Mouse (Mus musculus) myocyte (in vitro differentiated cells): Measurements from ENCODE around the gene Setd5.

Experiments
- CEBPB ChIP-seq: IDR thresholded peaks from 2 replicates; pipeline ENCODE4 v1.6.1; 2011; ENCODE audit warnings: mild to moderate bottlenecking, moderate library complexity; ENCODE audit not compliant: poor library complexity, insufficient read depth, severe bottlenecking
- E2F4 ChIP-seq: IDR thresholded peaks from one replicate; pipeline ENCODE4 v1.6.1; 2011; ENCODE audit warnings: mild to moderate bottlenecking, control low read depth, moderate library complexity; ENCODE audit not compliant: insufficient read depth
- MAX ChIP-seq: IDR thresholded peaks from one replicate; pipeline ENCODE4 v1.6.1; 2011; ENCODE audit warnings: low read depth, mild to moderate bottlenecking, control low read depth
- MYOD1 ChIP-seq, 3 experiments: IDR thresholded peaks; one replicate each; pipeline ENCODE4 v1.6.1; 2011; ENCODE audit warnings: control low read depth in 2 of 3, low read depth in 2 of 3, mild to moderate bottlenecking in 2 of 3, moderate library complexity in 1 of 3; ENCODE audit not compliant: insufficient read length in 2 of 3, control insufficient read depth in 1 of 3
- MYOG ChIP-seq, 3 experiments: IDR thresholded peaks; one replicate each; pipeline ENCODE4 v1.6.1; 2011; ENCODE audit warnings: control low read depth in 2 of 3, low read depth in 2 of 3, mild to moderate bottlenecking in 2 of 3; ENCODE audit not compliant: insufficient read length in 2 of 3, control insufficient read depth in 1 of 3, insufficient read depth in 1 of 3
- POLR2A ChIP-seq: IDR thresholded peaks from one replicate; pipeline ENCODE4 v1.6.1; 2011; ENCODE audit warnings: low read depth, mild to moderate bottlenecking, control low read depth, moderate library complexity; ENCODE audit not compliant: insufficient read length
- POLR2AphosphoS2 ChIP-seq: IDR thresholded peaks from one replicate; pipeline ENCODE4 v1.6.1; 2011; ENCODE audit warnings: low read depth, control low read depth; ENCODE audit not compliant: insufficient read length
- TCF12 ChIP-seq: IDR thresholded peaks from one replicate; pipeline ENCODE4 v1.6.1; 2011; ENCODE audit warnings: mild to moderate bottlenecking, control low read depth; ENCODE audit not compliant: poor library complexity, insufficient read depth, severe bottlenecking
- USF1 ChIP-seq: IDR thresholded peaks from one replicate; pipeline ENCODE4 v1.6.1; 2011; ENCODE audit warnings: low read depth, mild to moderate bottlenecking, control low read depth, moderate library complexity

GRCm38 (mm10) chr6:113156064-113156463 is 78.9 kb downstream of the Setd5 start:
- TF ChIP-seq POLR2A (no peak), TCF12 (no peak), CEBPB (no peak), E2F4 (no peak), POLR2AphosphoS2 (no peak), MAX (no peak), USF1 (no peak), MYOG (IDR thresholded peaks at IDR 0.05; ENCODE audit: control insufficient read depth in 1 of 3, insufficient read depth in 1 of 3, insufficient read length in 2 of 3, low read depth in 2 of 3) (no peak), MYOD1 (IDR thresholded peaks at IDR 0.05; ENCODE audit: control insufficient read depth in 1 of 3, insufficient read length in 2 of 3, low read depth in 2 of 3) (no peak)
